Mouse (Mus musculus): ENCODE measurements around the gene 5730596B20Rik. TPM values are rescaled to one million over a fixed set of nuclear protein-coding genes. Genes with fewer than 3 reads are reported as not detected.

Gene 5730596B20Rik
- polyA plus RNA-seq, 1 experiment from 2014 or later = 0.05 TPM

GRCm38 (mm10) chr6:52227470-52228222, 50.3 kb downstream of the 5730596B20Rik start:
- Histone ChIP-seq H3K9ac (ENCODE audit: low read depth, low read length) (no peak overlapping the region), H3K4me2 (ENCODE audit: low read depth, low read length) (no peak overlapping the region), H3K4me1 (ENCODE audit: control insufficient read depth, low read depth, low read length) (no peaks in the 10 kb centered on the region), H3K4me3 (ENCODE audit: low read depth, low read length) (no peak overlapping the region), H3K27me3 (ENCODE audit: control insufficient read depth, insufficient read depth, low read depth, low read length) (peaks cover 96% of the 10 kb centered on the region), H3K27ac (ENCODE audit: low read length) (no peak overlapping the region), H3K36me3 (ENCODE audit: control insufficient read depth, insufficient read depth) (no peaks in the 10 kb centered on the region), H3K9me3 (replicated peaks; ENCODE audit: control insufficient read depth, low read length) (no peaks in the 10 kb centered on the region)
- ATAC-seq (ENCODE audit: low read depth) = no peak
- 20% methylated on average over 11 of the region's 11 CpGs for WGBS (ENCODE audit: insufficient replicate concordance)

- no peaks in the 10 kb centered on the region for H3K9me3 ChIP-seq (replicated peaks; ENCODE audit: control insufficient read depth, low read length)
- no peaks in the 10 kb centered on the region for H3K4me1 ChIP-seq (ENCODE audit: control insufficient read depth, low read depth, low read length)
- WGBS (ENCODE audit: insufficient replicate concordance) = 2% methylated on average over 38 of the region's 38 CpGs
- no peak for ATAC-seq (ENCODE audit: low read depth)
- H3K4me3 ChIP-seq (ENCODE audit: low read depth, low read length) = no peak overlapping the region
- H3K27ac ChIP-seq (ENCODE audit: low read length) = no peak overlapping the region
- H3K36me3 ChIP-seq (ENCODE audit: control insufficient read depth, insufficient read depth) = no peaks in the 10 kb centered on the region
- no peak overlapping the region for H3K4me2 ChIP-seq (ENCODE audit: low read depth, low read length)
- H3K9ac ChIP-seq (ENCODE audit: low read depth, low read length) = no peak overlapping the region
- peaks cover 96% of the 10 kb centered on the region for H3K27me3 ChIP-seq (ENCODE audit: control insufficient read depth, insufficient read depth, low read depth, low read length)
These were observed 51.5 kb downstream of the 5730596B20Rik start for GRCm38 (mm10) chr6:52228475-52229465.

GRCm38 (mm10) chr6:52229558-52230416, 52.5 kb downstream of the 5730596B20Rik start:
- 1% methylated on average over 43 of the region's 44 CpGs for WGBS (ENCODE audit: insufficient replicate concordance)
- no peak overlapping the region for H3K4me3 ChIP-seq (ENCODE audit: low read depth, low read length)

More at GRCm38 (mm10) chr6:52229558-52230416, 52.5 kb downstream of the 5730596B20Rik start:
- Histone ChIP-seq H3K4me1 (ENCODE audit: control insufficient read depth, low read depth, low read length) (no peaks in the 10 kb centered on the region), H3K9ac (ENCODE audit: low read depth, low read length) (no peak overlapping the region), H3K36me3 (ENCODE audit: control insufficient read depth, insufficient read depth) (no peaks in the 10 kb centered on the region), H3K27me3 (ENCODE audit: control insufficient read depth, insufficient read depth, low read depth, low read length) (peaks cover 96% of the 10 kb centered on the region), H3K27ac (ENCODE audit: low read length) (no peak overlapping the region), H3K4me2 (ENCODE audit: low read depth, low read length) (no peak overlapping the region), H3K9me3 (replicated peaks; ENCODE audit: control insufficient read depth, low read length) (no peaks in the 10 kb centered on the region)
- no peak for ATAC-seq (ENCODE audit: low read depth)

MicroRNAs encoded within 50 kb of the gene (microRNA counts, 519-probe panel; counts per million panel counts)
- 1,006 counts per million, percentile 5 among the panel's probes with 10 or more counts for microRNA mmu-miR-196b

Small RNAs within 50 kb of the gene (microRNA-seq; reads per million reads assigned to microRNA genes)
- gene Mir196b = 532 reads per million, percentile 71 among the genes with 10 or more reads in this experiment

Other genes with a start within 250 kb of the 5730596B20Rik start
- 16.1 and 17.9 TPM in 2 replicates for gene Skap2, start 164.9 kb upstream of the 5730596B20Rik start, polyA plus RNA-seq (2015; fragmentation: Nextera tagmentation; extraction: Ambion mirVana)
- 0.20 TPM in 2 replicates for gene Hoxa1, start 19.2 kb upstream of the 5730596B20Rik start, polyA plus RNA-seq (2015; fragmentation: Nextera tagmentation; extraction: Ambion mirVana)
- gene Hoxa2, start 12.7 kb upstream of the 5730596B20Rik start, polyA plus RNA-seq (2015; fragmentation: Nextera tagmentation; extraction: Ambion mirVana) = 0.22 and 0.44 TPM in 2 replicates
- 0.07 and 0.13 TPM in 2 replicates for gene Hoxa4, start 14.3 kb downstream of the 5730596B20Rik start, polyA plus RNA-seq (2015; fragmentation: Nextera tagmentation; extraction: Ambion mirVana)
- 0.26 and 0.68 TPM in 2 replicates for gene Hoxa5, start 27.1 kb downstream of the 5730596B20Rik start, polyA plus RNA-seq (2015; fragmentation: Nextera tagmentation; extraction: Ambion mirVana)
- not detected in 2 replicates for gene Hoxa6, start 31.2 kb downstream of the 5730596B20Rik start, polyA plus RNA-seq (2015; fragmentation: Nextera tagmentation; extraction: Ambion mirVana)
- gene Hoxa3, start 35.8 kb downstream of the 5730596B20Rik start, polyA plus RNA-seq (2015; fragmentation: Nextera tagmentation; extraction: Ambion mirVana) = 0.14 and 0.27 TPM in 2 replicates
- not detected in 2 replicates for gene Gm28308, start 35.8 kb downstream of the 5730596B20Rik start, polyA plus RNA-seq (2015; fragmentation: Nextera tagmentation; extraction: Ambion mirVana)
- gene Hoxa7, start 44.4 kb downstream of the 5730596B20Rik start, polyA plus RNA-seq (2015; fragmentation: Nextera tagmentation; extraction: Ambion mirVana) = 0.26 and 0.34 TPM in 2 replicates
- gene Hoxa9, start 53.6 kb downstream of the 5730596B20Rik start, polyA plus RNA-seq (2015; fragmentation: Nextera tagmentation; extraction: Ambion mirVana) = 0.13 and 0.36 TPM in 2 replicates
- 0.05 and 0.09 TPM in 2 replicates for gene Hoxa10, start 63.4 kb downstream of the 5730596B20Rik start, polyA plus RNA-seq (2015; fragmentation: Nextera tagmentation; extraction: Ambion mirVana)
- gene Hoxa11, start 68.3 kb downstream of the 5730596B20Rik start, polyA plus RNA-seq (2015; fragmentation: Nextera tagmentation; extraction: Ambion mirVana) = not detected in 2 replicates
- gene Hoxa13, start 83.4 kb downstream of the 5730596B20Rik start, polyA plus RNA-seq (2015; fragmentation: Nextera tagmentation; extraction: Ambion mirVana) = not detected in 2 replicates
- gene Evx1, start 136.0 kb downstream of the 5730596B20Rik start, polyA plus RNA-seq (2015; fragmentation: Nextera tagmentation; extraction: Ambion mirVana) = not detected in 2 replicates